Mouse (Mus musculus): ENCODE measurements around the gene Triobp.
A peak's percentile ranks its signal among the peaks of the same experiment; 100 is the strongest.
"Not testable (repeated sequence)": the region's sequence is repeated elsewhere in the genome, so short reads cannot be mapped to it uniquely, and the experiment has no call there.

Triobp gene

DNA sequence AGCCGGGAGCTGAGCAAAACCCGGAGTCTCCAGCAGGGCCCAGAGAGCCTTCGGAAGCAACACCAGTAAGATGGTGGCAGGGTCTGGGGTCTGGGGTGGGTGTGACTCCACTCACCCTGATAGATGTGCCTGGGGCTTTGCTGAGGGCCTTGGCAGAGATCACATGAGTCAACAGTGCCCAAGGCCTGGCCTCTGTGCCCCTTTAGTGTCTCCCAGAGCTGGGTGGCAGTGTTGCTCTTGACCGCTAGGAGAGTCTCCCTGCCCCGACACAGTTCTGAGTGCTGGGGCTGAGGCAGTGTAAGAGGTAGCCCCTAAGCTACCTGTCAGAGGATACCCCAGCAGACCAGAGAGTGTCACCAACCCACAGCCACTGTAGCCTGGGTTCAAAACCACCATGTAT, 54.0 kb downstream of the Triobp start:
- DNase-seq (ENCODE audit: low spot score in 2 of 2) = no peak

- DNase-seq (ENCODE audit: low spot score in 2 of 2) = no peak
Measured at GRCm38 (mm10) chr15:79002036-79002435, 54.5 kb downstream of the Triobp start.

- no peak for DNase-seq (ENCODE audit: low spot score in 2 of 2)
Measured at GRCm38 (mm10) chr15:79003079-79003478, 55.6 kb downstream of the Triobp start.

DNA sequence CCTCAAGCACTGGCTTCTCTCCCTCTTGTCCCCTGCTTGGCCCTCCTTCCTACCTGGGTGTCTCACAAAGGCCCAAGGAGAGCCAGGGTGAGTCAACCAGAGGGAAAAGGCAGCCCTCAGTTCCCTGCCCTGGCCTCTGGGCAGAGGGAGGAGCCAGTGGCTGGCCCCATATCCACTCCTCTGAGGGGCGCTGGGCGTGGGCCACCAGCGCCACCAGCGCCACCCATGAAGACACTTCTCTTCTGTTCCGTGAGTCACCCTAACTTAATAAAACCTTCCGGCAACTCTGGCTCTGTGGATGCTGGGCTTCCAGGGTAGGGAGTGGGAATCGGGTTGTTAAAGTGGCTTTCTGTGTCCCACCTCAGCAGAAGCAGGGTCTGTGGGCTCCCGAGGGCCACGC, 58.1 kb downstream of the Triobp start:
- no peak for DNase-seq (ENCODE audit: low spot score in 2 of 2)

- no peak for DNase-seq (ENCODE audit: low spot score in 2 of 2)
Measured at GRCm38 (mm10) chr15:79006638-79007037, 59.1 kb downstream of the Triobp start.

GRCm38 (mm10) chr15:79007059-79007458, 59.5 kb downstream of the Triobp start:
- DNase-seq (ENCODE audit: low spot score in 2 of 2) = no peak

GRCm38 (mm10) chr15:79007836-79008235, 60.3 kb downstream of the Triobp start:
- DNase-seq (ENCODE audit: low spot score in 2 of 2) = not testable (repeated sequence)

GRCm38 (mm10) chr15:79009734-79010133, 62.2 kb downstream of the Triobp start:
- no peak for DNase-seq (ENCODE audit: low spot score in 2 of 2)

- no peak for DNase-seq (ENCODE audit: low spot score in 2 of 2)
Measured at GRCm38 (mm10) chr15:79011550-79011949, 64.0 kb downstream of the Triobp start.

- no peak for DNase-seq (ENCODE audit: low spot score in 2 of 2)
Measured at GRCm38 (mm10) chr15:79013382-79013781, 65.9 kb downstream of the Triobp start.

DNA sequence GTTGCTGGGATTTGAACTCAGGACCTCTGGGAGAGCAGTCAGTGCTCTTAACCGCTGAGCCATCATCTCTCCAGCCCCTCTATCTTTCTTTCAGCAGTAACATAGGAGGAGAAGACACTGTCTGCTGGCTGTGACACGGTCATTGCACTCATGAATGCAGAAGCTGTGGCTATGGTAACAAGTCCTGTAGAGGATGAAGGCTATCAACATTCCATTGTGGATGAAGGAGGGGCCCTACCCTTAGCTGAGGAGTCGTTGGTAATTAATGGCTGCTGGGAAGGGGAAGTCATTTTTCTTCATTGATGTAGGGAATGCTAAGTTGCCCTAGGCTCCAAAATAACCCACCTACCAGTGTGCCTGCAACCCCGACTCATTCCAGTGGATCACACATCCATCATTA, 70.7 kb downstream of the Triobp start:
- no peak for DNase-seq (ENCODE audit: low spot score in 2 of 2)

GRCm38 (mm10) chr15:79018886-79019285, 71.4 kb downstream of the Triobp start:
- DNase-seq (ENCODE audit: low spot score in 2 of 2) = no peak

- no peak for DNase-seq (ENCODE audit: low spot score in 2 of 2)
Measured at GRCm38 (mm10) chr15:79022671-79023230, 75.2 kb downstream of the Triobp start.

- no peak for DNase-seq (ENCODE audit: low spot score in 2 of 2)
Measured at GRCm38 (mm10) chr15:79023366-79023765, 75.8 kb downstream of the Triobp start.

GRCm38 (mm10) chr15:79025687-79026308, 78.3 kb downstream of the Triobp start:
- DNase-seq (ENCODE audit: low spot score in 2 of 2) = no peak

DNA sequence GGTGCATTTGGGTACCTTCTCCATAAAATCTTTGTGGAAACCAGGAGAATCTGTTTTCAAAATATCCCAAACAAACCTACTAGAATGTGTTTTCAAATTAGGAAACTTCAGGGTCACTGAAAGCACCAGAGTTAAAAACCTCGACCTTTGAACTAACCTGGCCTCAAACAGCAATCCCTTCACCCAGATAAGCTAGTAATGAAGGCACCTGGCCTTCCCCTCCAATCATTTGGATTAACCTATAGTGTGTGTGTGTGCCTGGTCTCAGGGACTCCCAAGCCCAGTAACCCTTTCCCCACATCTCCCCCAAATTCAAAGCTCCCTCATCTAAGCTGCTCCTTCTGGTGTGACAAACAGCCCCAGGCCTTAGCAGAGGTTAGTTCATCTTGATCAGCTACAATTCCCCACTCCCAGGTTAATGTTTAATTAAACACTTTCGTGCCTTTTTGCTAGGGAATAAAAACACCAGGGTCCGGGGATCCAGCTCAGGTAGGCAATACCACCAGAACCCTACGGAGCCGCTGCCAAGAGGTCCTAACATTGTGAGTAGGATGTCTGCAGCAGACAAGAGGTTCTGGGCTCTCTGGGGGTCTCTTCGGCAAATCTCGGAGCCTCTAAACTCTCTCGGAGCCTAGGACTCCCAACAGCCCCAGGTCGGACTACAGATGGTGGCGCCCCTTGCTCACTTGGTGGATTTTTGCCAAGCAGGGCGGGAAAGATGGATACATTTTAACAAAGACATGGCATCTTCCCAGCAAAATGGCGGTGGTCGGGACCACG, 79.2 kb downstream of the Triobp start:
- no peak for DNase-seq (ENCODE audit: low spot score in 2 of 2)

DNA sequence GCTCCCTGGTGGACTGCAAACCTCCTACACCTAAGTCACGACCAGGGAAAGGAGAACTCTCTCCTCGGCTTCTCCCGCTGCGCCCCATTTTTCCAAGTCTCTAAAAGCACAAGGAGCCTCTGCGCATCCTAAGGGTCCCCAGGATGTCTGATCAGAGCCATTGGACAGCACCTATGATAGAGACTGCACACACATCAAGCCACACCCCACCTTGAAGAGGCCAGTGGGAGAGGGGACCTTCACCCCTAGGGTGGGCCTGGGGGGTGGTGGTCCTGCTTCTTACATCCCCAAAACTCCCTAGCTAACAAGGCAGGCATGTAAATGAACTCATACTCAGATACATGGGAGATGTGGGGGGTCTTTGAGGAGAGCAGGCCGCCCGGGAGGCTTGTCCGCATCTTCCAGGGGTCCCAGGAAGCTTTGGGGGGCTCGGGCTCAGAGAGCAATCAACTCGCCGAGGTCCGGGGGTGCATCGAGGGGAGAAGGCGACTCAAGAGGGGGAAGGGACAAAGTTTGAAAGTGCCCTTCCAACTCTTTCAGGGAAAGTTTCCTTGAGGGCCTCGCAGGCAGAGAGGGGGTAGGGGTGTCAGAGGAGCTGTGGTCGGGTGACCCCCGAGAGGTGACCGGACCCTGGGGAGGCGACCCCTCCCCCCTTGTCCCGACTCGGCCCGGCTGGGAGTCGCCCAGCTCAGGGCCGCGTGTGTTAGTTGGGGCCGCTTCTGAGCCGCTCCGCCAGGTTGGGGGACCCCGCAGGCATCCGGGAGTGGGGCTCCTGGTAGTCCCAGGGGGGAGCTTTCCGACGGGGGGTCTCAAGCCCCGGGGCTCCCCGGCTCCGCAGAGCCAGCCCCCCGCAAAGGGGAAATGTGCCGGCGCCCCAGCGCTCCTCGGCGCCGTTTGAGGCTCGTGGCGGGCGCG, 80.0 kb downstream of the Triobp start:
- DNase-seq (ENCODE audit: low spot score in 2 of 2) = peak in 1 of 2 experiments; percentile 44

DNA sequence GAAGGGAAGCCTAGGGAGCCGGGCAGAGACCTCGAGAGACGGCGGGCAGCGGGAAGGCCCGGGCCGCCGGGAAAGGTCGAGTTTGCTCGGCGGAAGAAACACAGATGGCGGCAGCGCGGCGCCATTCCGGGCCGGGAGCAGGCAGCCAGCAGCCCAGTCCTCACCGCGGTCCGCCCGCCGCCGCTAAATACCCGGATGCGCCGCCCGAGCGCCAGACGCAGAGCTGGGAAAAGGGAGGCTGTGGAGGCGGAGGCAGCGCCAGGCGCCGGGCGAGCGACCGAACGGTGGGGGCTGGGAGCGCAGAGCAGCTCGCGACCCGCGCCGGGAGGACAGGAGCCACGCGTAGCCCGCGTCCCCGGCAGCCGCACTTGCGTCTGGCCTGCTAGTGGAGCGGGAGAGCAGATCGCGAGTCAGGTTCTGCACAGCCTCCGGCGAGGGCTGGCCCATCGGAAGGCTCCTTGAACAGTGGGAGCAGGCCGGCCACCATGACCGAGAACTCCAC, 80.8 kb downstream of the Triobp start, which contains the start of gene H1f0:
Gene H1f0 (plus strand): TSS at position 214 of the 502 bp plus-strand sequence.
- peak; percentile 92 to 93 for DNase-seq (ENCODE audit: low spot score in 2 of 2)

DNA sequence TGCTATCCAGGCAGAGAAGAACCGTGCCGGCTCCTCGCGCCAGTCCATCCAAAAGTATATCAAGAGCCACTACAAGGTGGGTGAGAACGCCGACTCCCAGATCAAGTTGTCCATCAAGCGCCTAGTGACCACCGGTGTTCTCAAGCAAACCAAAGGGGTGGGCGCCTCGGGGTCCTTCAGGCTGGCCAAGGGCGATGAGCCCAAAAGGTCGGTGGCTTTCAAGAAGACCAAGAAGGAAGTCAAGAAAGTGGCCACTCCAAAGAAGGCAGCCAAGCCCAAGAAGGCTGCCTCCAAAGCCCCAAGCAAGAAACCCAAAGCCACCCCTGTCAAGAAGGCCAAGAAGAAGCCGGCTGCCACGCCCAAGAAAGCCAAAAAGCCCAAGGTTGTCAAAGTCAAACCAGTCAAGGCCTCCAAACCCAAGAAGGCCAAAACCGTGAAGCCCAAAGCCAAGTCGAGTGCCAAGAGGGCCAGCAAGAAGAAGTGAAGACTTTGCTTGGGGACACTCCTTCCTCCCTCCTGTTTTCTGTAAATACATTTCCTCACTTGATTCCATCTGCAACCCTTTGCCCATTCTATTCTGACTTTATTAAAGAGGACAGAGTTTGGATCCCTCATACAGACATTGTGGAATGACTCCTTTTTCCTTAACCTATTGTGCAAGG, 81.4 kb downstream of the Triobp start:
- peak in 1 of 2 experiments; percentile 23 for DNase-seq (ENCODE audit: low spot score in 2 of 2)

DNA sequence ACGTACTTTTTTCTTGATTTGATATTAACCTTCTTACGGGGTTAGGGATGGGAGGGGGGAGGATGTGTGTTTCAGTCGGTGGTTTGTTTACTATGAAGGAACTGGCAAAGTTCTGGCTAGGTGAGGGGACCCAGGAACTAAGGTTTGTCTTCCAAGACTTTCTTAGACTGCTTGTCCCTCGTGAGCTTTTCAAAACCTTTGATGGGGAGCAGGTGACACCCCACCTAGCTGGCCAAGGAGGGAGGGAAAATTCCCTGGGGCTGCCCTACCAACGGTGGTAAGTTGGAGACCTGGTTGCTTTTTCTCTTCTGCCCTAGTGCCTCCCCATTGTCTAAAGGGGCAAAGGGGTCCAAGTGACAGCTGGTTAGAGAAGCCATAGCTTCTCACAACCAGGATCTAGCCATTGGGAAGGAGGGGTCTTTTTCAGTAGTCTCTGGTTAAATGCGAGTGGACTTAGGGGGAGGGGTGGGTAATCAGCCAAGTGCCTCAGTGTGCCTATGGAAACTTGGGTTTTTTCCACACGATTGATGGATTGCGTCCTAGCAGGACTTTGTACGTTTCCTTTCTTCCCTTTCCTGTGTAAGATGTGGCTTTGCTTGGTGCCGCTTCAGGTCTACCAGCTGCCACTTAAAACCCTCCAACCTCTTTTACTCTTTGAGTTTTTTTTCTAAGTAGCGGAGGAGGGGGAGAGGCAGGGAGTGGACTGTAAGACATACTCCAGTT, 82.2 kb downstream of the Triobp start:
- no peak for DNase-seq (ENCODE audit: low spot score in 2 of 2)
